Mouse (Mus musculus) testis, adult 2 months (tissue): ENCODE measurements around the gene Impad1. TPM values are rescaled to one million over a fixed set of nuclear protein-coding genes. Genes with fewer than 3 reads are reported as not detected.

Experiments
- H3K27ac ChIP-seq: fragments of 200-500 bp; 2 replicates; pipeline ENCODE4 v1.5.1; 2012; ENCODE audit warnings: low read depth, low read length; ENCODE audit not compliant: control insufficient read depth, insufficient read depth
- H3K27me3 ChIP-seq: fragments of 200-500 bp; 2 replicates; pipeline ENCODE4 v1.6.1; 2012; ENCODE audit warnings: mild to moderate bottlenecking, low read length, moderate library complexity; ENCODE audit not compliant: control insufficient read depth, insufficient read depth
- H3K36me3 ChIP-seq: fragments of 200-500 bp; 2 replicates; pipeline ENCODE4 v1.6.1; 2012; ENCODE audit warnings: mild to moderate bottlenecking, low read length; ENCODE audit not compliant: control insufficient read depth, insufficient read depth
- H3K4me1 ChIP-seq: fragments of 200-500 bp; 2 replicates; pipeline ENCODE4 v1.6.1; 2012; ENCODE audit warnings: low read length; ENCODE audit not compliant: control insufficient read depth, insufficient read depth
- H3K4me3 ChIP-seq: fragments of 200-500 bp; 2 replicates; pipeline ENCODE4 v1.5.1; 2012; ENCODE audit warnings: low read depth, mild to moderate bottlenecking, low read length, moderate library complexity, mixed read lengths; ENCODE audit not compliant: control insufficient read depth
- CTCF ChIP-seq: fragments of 200-500 bp; IDR thresholded peaks from 2 replicates; pipeline ENCODE4 v1.5.1; 2012; ENCODE audit warnings: low read depth, mild to moderate bottlenecking, inconsistent platforms, low read length, moderate library complexity; ENCODE audit not compliant: control insufficient read depth, insufficient read depth, insufficient replicate concordance
- POLR2A ChIP-seq: fragments of 200-500 bp; IDR thresholded peaks from 2 replicates; pipeline ENCODE4 v1.6.1; 2012; ENCODE audit warnings: low read depth, mild to moderate bottlenecking, inconsistent platforms, low read length, moderate library complexity; ENCODE audit not compliant: control insufficient read depth
- polyA plus RNA-seq: library from polyadenylated mRNA; depleted of rRNA; stranded (reverse); fragments of >200 nt; gene quantifications from 2 replicates; pipeline ENCODE4 v1.2.3, GENCODE M21; 2012

Impad1 gene
- polyA plus RNA-seq, 1 experiment, result 11.8 TPM

- no peaks in the 10 kb centered on the region for H3K27me3 ChIP-seq
- H3K4me1 ChIP-seq, result no peaks in the 10 kb centered on the region
- no peak overlapping the region for H3K27ac ChIP-seq
- H3K36me3 ChIP-seq, result no peaks in the 10 kb centered on the region
- no peak overlapping the region for H3K4me3 ChIP-seq
- TF ChIP-seq CTCF (no peak), POLR2A (no peak)
These were observed 34.8 kb downstream of the Impad1 start for GRCm38 (mm10) chr4:4758376-4758775.

GRCm38 (mm10) chr4:4729427-4729826, 63.7 kb downstream of the Impad1 start:
- H3K36me3 ChIP-seq, result no peaks in the 10 kb centered on the region
- no peak overlapping the region for H3K4me3 ChIP-seq
- H3K4me1 ChIP-seq, result no peaks in the 10 kb centered on the region
- no peaks in the 10 kb centered on the region for H3K27me3 ChIP-seq
- no peak for TF ChIP-seq POLR2A
- TF ChIP-seq CTCF, result no peak
- H3K27ac ChIP-seq, result no peak overlapping the region

GRCm38 (mm10) chr4:4726241-4726776, 66.8 kb downstream of the Impad1 start:
- Histone ChIP-seq H3K27me3 (no peaks in the 10 kb centered on the region), H3K4me1 (peaks cover 3% of the 10 kb centered on the region), H3K36me3 (no peaks in the 10 kb centered on the region), H3K4me3 (no peak overlapping the region), H3K27ac (no peak overlapping the region)
- TF ChIP-seq POLR2A (no peak), CTCF (no peak)

- no peak overlapping the region for H3K4me3 ChIP-seq
- peaks cover 3% of the 10 kb centered on the region for H3K4me1 ChIP-seq
- TF ChIP-seq CTCF, result no peak
- TF ChIP-seq POLR2A, result no peak
- H3K36me3 ChIP-seq, result no peaks in the 10 kb centered on the region
- H3K27ac ChIP-seq, result no peak overlapping the region
- no peaks in the 10 kb centered on the region for H3K27me3 ChIP-seq
These were observed 69.3 kb downstream of the Impad1 start for GRCm38 (mm10) chr4:4723821-4724220.

GRCm38 (mm10) chr4:4722081-4722480, 71.1 kb downstream of the Impad1 start:
- no peaks in the 10 kb centered on the region for H3K36me3 ChIP-seq
- peaks cover 3% of the 10 kb centered on the region for H3K4me1 ChIP-seq
- H3K4me3 ChIP-seq, result no peak overlapping the region
- no peaks in the 10 kb centered on the region for H3K27me3 ChIP-seq
- TF ChIP-seq POLR2A (no peak), CTCF (no peak)
- H3K27ac ChIP-seq, result no peak overlapping the region

GRCm38 (mm10) chr4:4717763-4718347, 75.3 kb downstream of the Impad1 start:
- no peak overlapping the region for H3K4me3 ChIP-seq
- H3K27me3 ChIP-seq, result no peaks in the 10 kb centered on the region
- H3K27ac ChIP-seq, result no peak overlapping the region
- no peak for TF ChIP-seq POLR2A
- TF ChIP-seq CTCF, result no peak
- H3K36me3 ChIP-seq, result no peaks in the 10 kb centered on the region
- no peaks in the 10 kb centered on the region for H3K4me1 ChIP-seq
